Mouse (Mus musculus) C2C12 (cell line): ENCODE measurements around the gene Rap1b. TPM values are rescaled to one million over a fixed set of nuclear protein-coding genes. Genes with fewer than 3 reads are reported as not detected.
A peak's percentile ranks its signal among the peaks of the same experiment; 100 is the strongest.

ENCODE experiments used
- H3K27me3 ChIP-seq: one replicate; pipeline ENCODE4 v1.6.1; 2011; ENCODE audit not compliant: control insufficient read depth, insufficient read depth, insufficient read length
- H3K36me3 ChIP-seq: one replicate; pipeline ENCODE4 v1.6.1; 2011; ENCODE audit not compliant: control insufficient read depth, insufficient read depth
- H3K4me3 ChIP-seq: one replicate; pipeline ENCODE4 v1.5.1; 2011; ENCODE audit warnings: mild to moderate bottlenecking, control low read depth; ENCODE audit not compliant: poor library complexity, insufficient read depth, severe bottlenecking
- H3K79me2 ChIP-seq: one replicate; pipeline ENCODE4 v1.6.1; 2011; ENCODE audit not compliant: control insufficient read depth, insufficient read depth
- H3K79me3 ChIP-seq: one replicate; pipeline ENCODE4 v1.6.1; 2011; ENCODE audit warnings: low read depth, control low read depth
- H3ac ChIP-seq: one replicate; pipeline ENCODE3; 2011; ENCODE audit warnings: low read depth; ENCODE audit not compliant: control insufficient read depth, insufficient read length
- CEBPB ChIP-seq: IDR thresholded peaks from one replicate; pipeline ENCODE4 v1.6.1; 2011; ENCODE audit warnings: low read depth, mild to moderate bottlenecking, control low read depth, moderate library complexity
- CTCF ChIP-seq: IDR thresholded peaks from one replicate; pipeline ENCODE4 v1.5.1; 2011; ENCODE audit not compliant: control insufficient read depth, insufficient read depth, insufficient read length
- FOSL1 ChIP-seq: IDR thresholded peaks from one replicate; pipeline ENCODE4 v1.8.0; 2011; ENCODE audit warnings: mild to moderate bottlenecking, low read length; ENCODE audit not compliant: poor library complexity, insufficient read depth, severe bottlenecking
- MAX ChIP-seq: IDR thresholded peaks from one replicate; pipeline ENCODE4 v1.6.1; 2011; ENCODE audit warnings: mild to moderate bottlenecking, control low read depth
- MYOD1 ChIP-seq: IDR thresholded peaks from one replicate; pipeline ENCODE4 v1.6.1; 2011; ENCODE audit warnings: low read depth; ENCODE audit not compliant: control insufficient read depth, insufficient read length
- MYOG ChIP-seq: IDR thresholded peaks from one replicate; pipeline ENCODE4 v1.6.1; 2011; ENCODE audit not compliant: control insufficient read depth, insufficient read length; ENCODE audit errors: extremely low read depth
- USF1 ChIP-seq: IDR thresholded peaks from one replicate; pipeline ENCODE4 v1.6.1; 2011; ENCODE audit warnings: low read depth, mild to moderate bottlenecking, control low read depth, moderate library complexity
- polyA plus RNA-seq: library from polyadenylated mRNA; unstranded; fragments of >200 nt; fragmentation: generic; extraction: Trizol; gene quantifications from one replicate; pipeline ENCODE4 v1.2.1, GENCODE M21; 2012; ENCODE audit warnings: missing spikeins

Rap1b gene
- polyA plus RNA-seq, 1 experiment: 54.9 TPM

- Histone ChIP-seq H3K36me3 (no peaks in the 10 kb centered on the region), H3K4me3 (no peak overlapping the region), H3K79me2 (no peaks in the 10 kb centered on the region), H3ac (no peak overlapping the region), H3K79me3 (no peaks in the 10 kb centered on the region), H3K27me3 (no peaks in the 10 kb centered on the region)
- TF ChIP-seq CEBPB: no peak
- no peak for TF ChIP-seq USF1
- no peak for TF ChIP-seq MYOD1
- TF ChIP-seq MYOG: no peak
- no peak for TF ChIP-seq MAX
- no peak for TF ChIP-seq CTCF
- no peak for TF ChIP-seq FOSL1
Measured at GRCm38 (mm10) chr10:117874936-117875335, 29.1 kb upstream of the Rap1b start.

- H3K79me2 ChIP-seq: no peaks in the 10 kb centered on the region
- no peak overlapping the region for H3ac ChIP-seq
- no peaks in the 10 kb centered on the region for H3K79me3 ChIP-seq
- H3K27me3 ChIP-seq: no peaks in the 10 kb centered on the region
- H3K4me3 ChIP-seq: no peak overlapping the region
- no peaks in the 10 kb centered on the region for H3K36me3 ChIP-seq
- TF ChIP-seq CTCF (no peak), MYOG (no peak), CEBPB (no peak), FOSL1 (no peak), USF1 (no peak), MYOD1 (no peak), MAX (no peak)
Measured at GRCm38 (mm10) chr10:117873952-117874351, 28.1 kb upstream of the Rap1b start.

GRCm38 (mm10) chr10:117872468-117872867 lies 26.6 kb upstream of the Rap1b start:
- Histone ChIP-seq H3K36me3 (no peaks in the 10 kb centered on the region), H3K79me2 (no peaks in the 10 kb centered on the region), H3K79me3 (no peaks in the 10 kb centered on the region), H3ac (no peak overlapping the region), H3K27me3 (no peaks in the 10 kb centered on the region), H3K4me3 (no peak overlapping the region)
- TF ChIP-seq MAX (no peak), CEBPB (no peak), CTCF (no peak), USF1 (no peak), MYOD1 (no peak), MYOG (no peak), FOSL1 (no peak)

- H3K36me3 ChIP-seq: no peaks in the 10 kb centered on the region
- no peak overlapping the region for H3ac ChIP-seq
- H3K27me3 ChIP-seq: no peaks in the 10 kb centered on the region
- TF ChIP-seq MYOD1 (no peak), CTCF (no peak), FOSL1 (peak; percentile 6)
- no peaks in the 10 kb centered on the region for H3K79me2 ChIP-seq
- H3K79me3 ChIP-seq: no peaks in the 10 kb centered on the region
- H3K4me3 ChIP-seq: no peak overlapping the region
Measured at GRCm38 (mm10) chr10:117867301-117867700, 21.5 kb upstream of the Rap1b start.

- Histone ChIP-seq H3K79me2 (no peaks in the 10 kb centered on the region), H3K36me3 (no peaks in the 10 kb centered on the region), H3K4me3 (no peak overlapping the region), H3K79me3 (no peaks in the 10 kb centered on the region), H3K27me3 (no peaks in the 10 kb centered on the region), H3ac (no peak overlapping the region)
- TF ChIP-seq MYOG: no peak
- TF ChIP-seq USF1: no peak
- TF ChIP-seq CTCF: no peak
- no peak for TF ChIP-seq FOSL1
- TF ChIP-seq CEBPB: no peak
- no peak for TF ChIP-seq MYOD1
- TF ChIP-seq MAX: no peak
Measured at GRCm38 (mm10) chr10:117866641-117867040, 20.8 kb upstream of the Rap1b start.

GRCm38 (mm10) chr10:117864695-117865094 lies 18.9 kb upstream of the Rap1b start:
- H3ac ChIP-seq: no peak overlapping the region
- no peaks in the 10 kb centered on the region for H3K79me2 ChIP-seq
- H3K79me3 ChIP-seq: no peaks in the 10 kb centered on the region
- TF ChIP-seq CTCF: no peak
- no peak for TF ChIP-seq MYOG
- TF ChIP-seq FOSL1: no peak
- TF ChIP-seq USF1: no peak
- TF ChIP-seq MAX: no peak
- no peak for TF ChIP-seq CEBPB
- no peak for TF ChIP-seq MYOD1
- no peaks in the 10 kb centered on the region for H3K36me3 ChIP-seq
- no peak overlapping the region for H3K4me3 ChIP-seq
- H3K27me3 ChIP-seq: no peaks in the 10 kb centered on the region
